Mouse (Mus musculus): ENCODE measurements around the gene Igf2bp2. TPM values are rescaled to one million over a fixed set of nuclear protein-coding genes. Genes with fewer than 3 reads are reported as not detected.

Igf2bp2 gene
- polyA plus RNA-seq, 1 experiment, result 1.8 TPM

DNA sequence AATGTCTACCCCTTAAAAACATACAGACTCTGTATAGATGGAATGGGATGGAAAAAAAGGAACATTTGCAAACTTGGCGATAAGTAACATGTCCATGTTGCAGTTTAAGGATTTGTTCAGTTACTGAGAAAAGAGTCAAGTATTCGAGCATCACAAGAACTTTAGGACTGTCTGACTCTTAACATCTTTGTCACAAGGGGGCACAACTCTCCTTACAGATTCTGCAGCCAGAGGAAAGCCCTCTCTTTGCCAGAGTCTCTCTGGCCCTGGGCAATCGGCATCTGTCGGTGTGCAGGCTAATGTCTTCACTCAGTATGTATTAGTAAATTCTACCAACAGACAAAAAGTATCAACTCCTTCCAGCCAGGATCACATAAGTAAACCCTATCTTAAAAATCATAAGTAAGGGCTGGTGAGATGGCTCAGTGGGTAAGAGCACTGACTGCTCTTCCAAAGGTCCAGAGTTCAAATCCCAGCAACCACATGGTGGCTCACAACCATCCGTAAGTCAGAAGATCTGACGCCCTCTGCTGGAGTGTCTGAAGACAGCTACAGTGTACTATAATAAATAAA is 57.0 kb downstream of the Igf2bp2 start:
- Histone ChIP-seq H3K27me3 (ENCODE audit: control insufficient read depth, insufficient read depth, low read length) (no peaks in the 10 kb centered on the region), H3K4me3 (ENCODE audit: control insufficient read depth, insufficient read depth, low read length) (no peak overlapping the region), H3K36me3 (ENCODE audit: control insufficient read depth, insufficient read depth, low read length) (no peaks in the 10 kb centered on the region), H3K27ac (ENCODE audit: control insufficient read depth, insufficient read depth, low read length) (no peak overlapping the region), H3K4me1 (replicated peaks; ENCODE audit: control insufficient read depth, insufficient read depth, low read length) (no peaks in the 10 kb centered on the region)
- 71% methylated on average over 6 of the region's 6 CpGs for WGBS
- DNase-seq, result no peak
- no peak for TF ChIP-seq POLR2A (IDR thresholded peaks at IDR 0.05; ENCODE audit: control insufficient read depth, extremely low read depth, insufficient read depth, low read length, poor library complexity)
- no peak for TF ChIP-seq CTCF (IDR thresholded peaks at IDR 0.05; ENCODE audit: borderline replicate concordance, control insufficient read depth, extremely low read depth, insufficient read depth, low read length, poor library complexity)

- Histone ChIP-seq H3K27me3 (ENCODE audit: control insufficient read depth, insufficient read depth, low read length) (no peaks in the 10 kb centered on the region), H3K4me3 (ENCODE audit: control insufficient read depth, insufficient read depth, low read length) (no peak overlapping the region), H3K27ac (ENCODE audit: control insufficient read depth, insufficient read depth, low read length) (no peak overlapping the region), H3K36me3 (ENCODE audit: control insufficient read depth, insufficient read depth, low read length) (no peaks in the 10 kb centered on the region), H3K4me1 (replicated peaks; ENCODE audit: control insufficient read depth, insufficient read depth, low read length) (peaks cover 3% of the 10 kb centered on the region; the same call in 1 of the 2 replicates)
- DNase-seq, result no peak
- 75% methylated on average over 2 of the region's 2 CpGs for WGBS
- TF ChIP-seq CTCF (IDR thresholded peaks at IDR 0.05; ENCODE audit: borderline replicate concordance, control insufficient read depth, extremely low read depth, insufficient read depth, low read length, poor library complexity) (no peak), POLR2A (IDR thresholded peaks at IDR 0.05; ENCODE audit: control insufficient read depth, extremely low read depth, insufficient read depth, low read length, poor library complexity) (no peak)
Measured at GRCm38 (mm10) chr16:22100067-22100466, 63.0 kb downstream of the Igf2bp2 start.

GRCm38 (mm10) chr16:22097659-22098058 is 65.4 kb downstream of the Igf2bp2 start:
- Histone ChIP-seq H3K4me1 (replicated peaks; ENCODE audit: control insufficient read depth, insufficient read depth, low read length) (peaks cover 3% of the 10 kb centered on the region; the same call in 1 of the 2 replicates), H3K4me3 (ENCODE audit: control insufficient read depth, insufficient read depth, low read length) (no peak overlapping the region), H3K27me3 (ENCODE audit: control insufficient read depth, insufficient read depth, low read length) (no peaks in the 10 kb centered on the region), H3K36me3 (ENCODE audit: control insufficient read depth, insufficient read depth, low read length) (no peaks in the 10 kb centered on the region), H3K27ac (ENCODE audit: control insufficient read depth, insufficient read depth, low read length) (no peak overlapping the region)
- DNase-seq, result no peak
- no peak for TF ChIP-seq POLR2A (IDR thresholded peaks at IDR 0.05; ENCODE audit: control insufficient read depth, extremely low read depth, insufficient read depth, low read length, poor library complexity)
- TF ChIP-seq CTCF (IDR thresholded peaks at IDR 0.05; ENCODE audit: borderline replicate concordance, control insufficient read depth, extremely low read depth, insufficient read depth, low read length, poor library complexity), result no peak
- 34% methylated on average over 7 of the region's 7 CpGs for WGBS

DNA sequence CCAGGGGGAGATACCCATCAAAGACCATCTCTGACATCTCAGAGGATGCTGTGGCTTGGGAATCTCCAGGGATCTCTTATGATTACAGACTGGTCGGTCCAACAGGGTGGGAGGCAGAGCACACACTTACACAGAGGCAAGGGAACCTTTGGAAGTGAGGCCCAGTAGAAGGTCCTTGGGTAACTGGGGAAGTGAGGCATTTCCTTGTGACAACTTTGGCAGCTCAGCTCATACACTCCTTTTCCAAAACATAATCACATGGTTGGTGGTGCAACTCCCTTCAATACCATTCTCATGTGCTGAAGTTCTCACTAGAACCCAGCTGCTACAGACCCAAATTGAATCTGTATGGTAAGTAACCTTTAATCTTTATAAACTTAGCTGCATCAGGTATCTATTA is 67.3 kb downstream of the Igf2bp2 start:
- Histone ChIP-seq H3K4me3 (ENCODE audit: control insufficient read depth, insufficient read depth, low read length) (no peak overlapping the region), H3K4me1 (replicated peaks; ENCODE audit: control insufficient read depth, insufficient read depth, low read length) (peaks cover 3% of the 10 kb centered on the region; the same call in 1 of the 2 replicates), H3K27me3 (ENCODE audit: control insufficient read depth, insufficient read depth, low read length) (no peaks in the 10 kb centered on the region), H3K27ac (ENCODE audit: control insufficient read depth, insufficient read depth, low read length) (no peak overlapping the region), H3K36me3 (ENCODE audit: control insufficient read depth, insufficient read depth, low read length) (no peaks in the 10 kb centered on the region)
- 90% methylated on average over 1 of the region's 1 CpGs for WGBS
- no peak for DNase-seq
- TF ChIP-seq CTCF (IDR thresholded peaks at IDR 0.05; ENCODE audit: borderline replicate concordance, control insufficient read depth, extremely low read depth, insufficient read depth, low read length, poor library complexity), result no peak
- TF ChIP-seq POLR2A (IDR thresholded peaks at IDR 0.05; ENCODE audit: control insufficient read depth, extremely low read depth, insufficient read depth, low read length, poor library complexity), result no peak

- Histone ChIP-seq H3K27ac (ENCODE audit: control insufficient read depth, insufficient read depth, low read length) (no peak overlapping the region), H3K4me1 (replicated peaks; ENCODE audit: control insufficient read depth, insufficient read depth, low read length) (no peaks in the 10 kb centered on the region; the same call in 1 of the 2 replicates), H3K36me3 (ENCODE audit: control insufficient read depth, insufficient read depth, low read length) (no peaks in the 10 kb centered on the region), H3K4me3 (ENCODE audit: control insufficient read depth, insufficient read depth, low read length) (no peak overlapping the region), H3K27me3 (ENCODE audit: control insufficient read depth, insufficient read depth, low read length) (no peaks in the 10 kb centered on the region)
- 90% methylated on average over 3 of the region's 3 CpGs for WGBS
- TF ChIP-seq POLR2A (IDR thresholded peaks at IDR 0.05; ENCODE audit: control insufficient read depth, extremely low read depth, insufficient read depth, low read length, poor library complexity), result no peak
- TF ChIP-seq CTCF (IDR thresholded peaks at IDR 0.05; ENCODE audit: borderline replicate concordance, control insufficient read depth, extremely low read depth, insufficient read depth, low read length, poor library complexity), result no peak
- DNase-seq, result no peak
Measured at GRCm38 (mm10) chr16:22091255-22091783, 71.8 kb downstream of the Igf2bp2 start.

DNA sequence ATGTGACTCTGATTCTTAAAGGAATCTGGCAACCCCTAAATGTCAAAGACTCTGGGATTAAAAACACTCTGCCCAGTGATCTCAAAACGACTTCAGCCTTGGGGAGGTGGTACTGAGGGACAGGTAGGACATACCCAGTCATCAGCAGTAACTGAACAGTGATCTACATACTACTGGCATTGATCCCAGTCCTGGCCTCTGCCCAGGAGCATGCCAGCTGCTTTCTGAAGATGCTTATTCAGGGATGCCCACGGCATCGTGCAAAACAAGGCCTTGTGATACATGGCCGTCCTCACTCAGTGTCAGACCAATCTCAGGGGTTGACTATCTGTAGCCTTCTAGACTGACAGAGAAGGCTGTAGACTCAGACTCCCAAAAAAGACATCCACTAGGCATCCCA is 77.7 kb downstream of the Igf2bp2 start:
- Histone ChIP-seq H3K27ac (ENCODE audit: control insufficient read depth, insufficient read depth, low read length) (no peak overlapping the region), H3K27me3 (ENCODE audit: control insufficient read depth, insufficient read depth, low read length) (no peaks in the 10 kb centered on the region), H3K4me1 (replicated peaks; ENCODE audit: control insufficient read depth, insufficient read depth, low read length) (no peaks in the 10 kb centered on the region; the same call in 1 of the 2 replicates), H3K4me3 (ENCODE audit: control insufficient read depth, insufficient read depth, low read length) (no peak overlapping the region), H3K36me3 (ENCODE audit: control insufficient read depth, insufficient read depth, low read length) (no peaks in the 10 kb centered on the region)
- 94% methylated on average over 4 of the region's 4 CpGs for WGBS
- TF ChIP-seq POLR2A (IDR thresholded peaks at IDR 0.05; ENCODE audit: control insufficient read depth, extremely low read depth, insufficient read depth, low read length, poor library complexity) (no peak), CTCF (IDR thresholded peaks at IDR 0.05; ENCODE audit: borderline replicate concordance, control insufficient read depth, extremely low read depth, insufficient read depth, low read length, poor library complexity) (no peak)
- DNase-seq, result no peak
